Mouse (Mus musculus) ES-E14 (cell line): Measurements from ENCODE around the gene C1s1. TPM values are rescaled to one million over a fixed set of nuclear protein-coding genes. Genes with fewer than 3 reads are reported as not detected.
"Not testable (repeated sequence)": the region's sequence is repeated elsewhere in the genome, so short reads cannot be mapped to it uniquely, and the experiment has no call there.

Source experiments
- DNase-seq: peaks from one replicate; pipeline ENCODE4 v3.0.0-alpha.2; 2013; ENCODE audit warnings: low read depth, low spot score
- H3K27ac ChIP-seq: 2 replicates; pipeline ENCODE4 v1.5.1; 2012; ENCODE audit warnings: low read depth, mild to moderate bottlenecking, low read length, moderate library complexity, mixed read lengths; ENCODE audit not compliant: poor library complexity, insufficient read depth, severe bottlenecking
- H3K36me3 ChIP-seq: 2 replicates; pipeline ENCODE4 v1.6.1; 2012; ENCODE audit warnings: mild to moderate bottlenecking, low read length, moderate library complexity, mixed read lengths; ENCODE audit not compliant: control insufficient read depth, poor library complexity, insufficient read depth, severe bottlenecking
- H3K4me1 ChIP-seq, 2 experiments: fragments of 150-350 bp in 1 of 2; sonication (generic) in 1 of 2; 2 replicates each; pipeline ENCODE4 v1.6.1; 2012; ENCODE audit warnings: low read length in 2 of 2, mild to moderate bottlenecking in 1 of 2, mixed read lengths in 1 of 2; ENCODE audit not compliant: control insufficient read depth in 2 of 2, insufficient read depth in 2 of 2, poor library complexity in 1 of 2
- H3K4me3 ChIP-seq, 2 experiments: fragments of 150-350 bp in 1 of 2; sonication (generic) in 1 of 2; 2 replicates each; pipeline ENCODE4 v1.5.1; 2012; ENCODE audit warnings: low read length in 2 of 2, low read depth in 1 of 2, mild to moderate bottlenecking in 1 of 2, mixed read lengths in 1 of 2; ENCODE audit not compliant: insufficient read depth in 1 of 2, poor library complexity in 1 of 2, severe bottlenecking in 1 of 2
- H3K9ac ChIP-seq: 2 replicates; pipeline ENCODE4 v1.6.1; 2012; ENCODE audit warnings: low read depth, mild to moderate bottlenecking, low read length, mixed read lengths; ENCODE audit not compliant: poor library complexity, insufficient read depth, severe bottlenecking
- H3K9me3 ChIP-seq: fragments of 150-350 bp; sonication (generic); 2 replicates; pipeline ENCODE4 v1.6.1; 2012; ENCODE audit warnings: low read depth, mild to moderate bottlenecking, low read length; ENCODE audit not compliant: control insufficient read depth, insufficient read depth
- CHD2 ChIP-seq: IDR thresholded peaks from 2 replicates; pipeline ENCODE4 v1.6.1; 2014; ENCODE audit warnings: mild to moderate bottlenecking, low read depth, low read length, inconsistent platforms
- HCFC1 ChIP-seq: IDR thresholded peaks from 2 replicates; pipeline ENCODE4 v1.6.1; 2012; ENCODE audit warnings: low read length, inconsistent platforms, borderline replicate concordance; ENCODE audit not compliant: insufficient read depth
- MAFK ChIP-seq: IDR thresholded peaks from 2 replicates; pipeline ENCODE4 v1.6.1; 2014; ENCODE audit warnings: mild to moderate bottlenecking, low read depth, low read length, inconsistent platforms; ENCODE audit not compliant: insufficient read depth
- ZC3H11A ChIP-seq: IDR thresholded peaks from 2 replicates; pipeline ENCODE4 v1.6.1; 2012; ENCODE audit warnings: low read depth, mild to moderate bottlenecking, inconsistent platforms, low read length, borderline replicate concordance
- ZNF384 ChIP-seq: IDR thresholded peaks from 2 replicates; pipeline ENCODE4 v1.6.1; 2012; ENCODE audit warnings: low read depth, low read length, inconsistent platforms
- in situ Hi-C, 2 experiments: fragments of 600-800 bp; cut with MboI; formaldehyde crosslinking; loops; one replicate each; pipeline ENCODE4 v1.15.1; 2025; ENCODE audit warnings: low sequenced_read_pairs in 2 of 2, inconsistent platforms in 1 of 2; ENCODE audit not compliant: unreplicated experiment in 2 of 2
- total RNA-seq: library from RNA; depleted of rRNA; stranded (reverse); fragments of 300-350 nt; gene quantifications from 2 replicates; pipeline ENCODE4 v1.2.3, GENCODE M21; 2012

The C1s1 gene
- total RNA-seq, 1 experiment: 2.6 TPM

GRCm38 (mm10) chr6:124511936-124512335 is 30.2 kb downstream of the C1s1 start:
- no peaks in the 10 kb centered on the region for H3K9me3 ChIP-seq
- H3K27ac ChIP-seq: no peak overlapping the region
- H3K9ac ChIP-seq: no peak overlapping the region
- H3K36me3 ChIP-seq: no peaks in the 10 kb centered on the region
- H3K4me3 ChIP-seq: no peak overlapping the region
- TF ChIP-seq ZC3H11A (no peak), HCFC1 (no peak), MAFK (no peak), CHD2 (no peak), ZNF384 (no peak)
- in situ Hi-C loops: no loop called here
- DNase-seq: no peak
- peaks cover 0 to 7% of the 10 kb centered on the region in 2 experiments; a peak in 1 of 4 replicates for H3K4me1 ChIP-seq

GRCm38 (mm10) chr6:124509192-124509591 is 33.0 kb downstream of the C1s1 start:
- DNase-seq, H3K27ac ChIP-seq, H3K9ac ChIP-seq, H3K4me3 ChIP-seq, H3K36me3 ChIP-seq, H3K4me1 ChIP-seq, H3K9me3 ChIP-seq, in situ Hi-C loops: not testable (repeated sequence)

- Histone ChIP-seq H3K4me3 (no peak overlapping the region), H3K36me3 (no peaks in the 10 kb centered on the region), H3K27ac (no peak overlapping the region), H3K9ac (no peak overlapping the region), H3K4me1 (peaks cover 0 to 9% of the 10 kb centered on the region in 2 experiments; a peak in 2 of 4 replicates), H3K9me3 (no peaks in the 10 kb centered on the region)
- TF ChIP-seq ZC3H11A: no peak
- no peak for TF ChIP-seq MAFK
- no peak for TF ChIP-seq CHD2
- TF ChIP-seq ZNF384: no peak
- TF ChIP-seq HCFC1: no peak
- in situ Hi-C loops: no loop called here
- no peak for DNase-seq
These were observed 33.9 kb downstream of the C1s1 start for GRCm38 (mm10) chr6:124508292-124508691.

- Histone ChIP-seq H3K27ac (no peak overlapping the region), H3K36me3 (no peaks in the 10 kb centered on the region), H3K9me3 (no peaks in the 10 kb centered on the region), H3K4me1 (peaks cover 0 to 8% of the 10 kb centered on the region in 2 experiments; a peak in 2 of 4 replicates), H3K9ac (no peak overlapping the region), H3K4me3 (no peak overlapping the region)
- no peak for TF ChIP-seq MAFK
- no peak for TF ChIP-seq CHD2
- no peak for TF ChIP-seq ZNF384
- TF ChIP-seq ZC3H11A: no peak
- no peak for TF ChIP-seq HCFC1
- no peak for DNase-seq
- in situ Hi-C loops: no loop called here
These were observed 35.2 kb downstream of the C1s1 start for GRCm38 (mm10) chr6:124506991-124507390.

- TF ChIP-seq CHD2 (no peak), ZNF384 (no peak), ZC3H11A (no peak), MAFK (no peak), HCFC1 (no peak)
- H3K9ac ChIP-seq: no peak overlapping the region
- H3K36me3 ChIP-seq: no peaks in the 10 kb centered on the region
- no peak for DNase-seq
- in situ Hi-C loops: no loop called here
- no peak overlapping the region for H3K4me3 ChIP-seq
- no peaks in the 10 kb centered on the region for H3K9me3 ChIP-seq
- H3K4me1 ChIP-seq: peaks cover 0 to 14% of the 10 kb centered on the region in 2 experiments; a peak in 2 of 4 replicates
- H3K27ac ChIP-seq: no peak overlapping the region
These were observed 37.1 kb downstream of the C1s1 start for GRCm38 (mm10) chr6:124505028-124505427.
